Mouse (Mus musculus) neural tube, embryonic 10.5 days (tissue): Measurements from ENCODE around the gene Psg21.
"Not testable (repeated sequence)": the region's sequence is repeated elsewhere in the genome, so short reads cannot be mapped to it uniquely, and the experiment has no call there.

Source experiments
- DNase-seq: peaks from one replicate; pipeline ENCODE4 v3.0.0-alpha.2; 2017; ENCODE audit warnings: low spot score; ENCODE audit errors: extremely low spot score

Gene Psg21

GRCm38 (mm10) chr7:18656625-18657024, at the start of gene Psg21:
TSS of gene Psg21 (minus strand) at chr7:18656725.
- DNase-seq: not testable (repeated sequence)

GRCm38 (mm10) chr7:18686085-18686484, 29.6 kb upstream of the Psg21 start, which contains the start of gene Psg20:
TSS of gene Psg20 (minus strand) at chr7:18686185.
- DNase-seq: no peak

- DNase-seq: no peak
Measured at GRCm38 (mm10) chr7:18685586-18685985, 29.1 kb upstream of the Psg21 start.

- peak; percentile 24 for DNase-seq
Measured at GRCm38 (mm10) chr7:18679772-18680171, 23.2 kb upstream of the Psg21 start.

GRCm38 (mm10) chr7:18626921-18627320, 29.6 kb downstream of the Psg21 start:
- DNase-seq: not testable (repeated sequence)

- DNase-seq: not testable (repeated sequence)
Measured at GRCm38 (mm10) chr7:18616401-18616800, 40.1 kb downstream of the Psg21 start, which contains the start of gene Psg23. TSS of gene Psg23 (minus strand) at chr7:18616501.
